12 mouse cellular contexts compared by ENCODE assay signal in the genomic region with DNA sequence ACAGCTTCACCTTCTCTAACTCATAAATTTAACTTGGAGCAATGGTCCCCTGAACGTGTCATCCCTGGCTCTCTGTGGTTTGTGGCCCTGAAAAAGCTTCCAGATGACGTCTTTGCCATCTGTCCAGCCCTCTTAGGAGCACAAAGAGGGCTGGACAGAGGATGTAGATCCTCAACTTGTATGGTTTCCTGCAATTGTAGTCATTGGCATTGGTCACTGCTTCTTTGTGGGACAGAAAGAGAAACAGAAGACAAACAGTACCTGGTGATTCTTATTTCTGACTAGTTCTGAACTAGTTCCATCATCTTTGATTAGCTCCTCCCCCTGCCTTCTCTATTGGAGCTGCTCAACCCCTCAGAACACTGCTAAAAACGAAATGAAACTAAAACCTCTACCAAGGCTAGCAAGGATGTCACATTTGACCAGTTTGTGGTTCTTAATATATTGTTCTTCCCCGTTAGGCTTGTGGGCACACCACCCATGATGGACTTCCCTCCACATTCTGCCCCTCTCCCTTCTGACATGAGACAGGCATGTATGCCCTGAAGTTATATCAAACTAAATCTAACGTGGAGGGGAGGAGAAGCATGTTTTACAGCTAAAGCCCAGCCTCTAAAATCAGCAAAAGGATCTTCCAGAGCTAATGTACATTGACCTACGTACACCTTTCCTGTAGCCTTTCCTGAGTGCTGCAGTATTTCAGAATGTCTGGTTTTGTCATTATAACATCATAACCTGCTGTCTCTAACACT. TPM values are rescaled to one million over a fixed set of nuclear protein-coding genes. Genes with fewer than 3 reads are reported as not detected.
DNase-seq lines count a peak whose midpoint lies in the region; ATAC-seq and TF ChIP-seq lines count a peak whose summit lies in the region.
"Had no signal": no experiment of that assay in that cellular context is flagged by ENCODE, and none has a peak within 500 bp of the region (broad histone marks: within the 10 kb centered on the region; RNA-seq: fewer than 3 reads in every experiment).

No protein-coding gene starts in this region.

- ATAC-seq in liver, embryonic 14.5 days (ENCODE audit: insufficient read depth) = peak; percentile 26; the same call in 1 of the 2 replicates
- ATAC-seq in hindbrain, embryonic 11.5 days (ENCODE audit: low FRiP score) = no peak

- peaks cover 8 to 18% of the 10 kb centered on the region in 2 experiments for H3K4me1 ChIP-seq in liver, embryonic 14.5 days (replicated peaks; ENCODE audit: control insufficient read depth in 2 of 2, insufficient read depth in 2 of 2, low read length in 1 of 2)
- no peaks in the 10 kb centered on the region for H3K4me1 ChIP-seq in hindbrain, embryonic 11.5 days (replicated peaks; ENCODE audit: control insufficient read depth, insufficient read depth, low read length)
- H3K4me1 ChIP-seq: forebrain, embryonic 10.5 days; neural tube, embryonic 13.5 days had no signal

- H3K9me3 ChIP-seq in liver, embryonic 14.5 days (ENCODE audit: control insufficient read depth, low read length) = no peaks in the 10 kb centered on the region
- no peaks in the 10 kb centered on the region for H3K9me3 ChIP-seq in hindbrain, embryonic 11.5 days (ENCODE audit: control insufficient read depth, low read length)
- H3K9me3 ChIP-seq: forebrain, embryonic 10.5 days; neural tube, embryonic 13.5 days had no signal

- peak overlapping the region in 1 of 2 experiments; percentile 35; a peak in 2 of 4 replicates for H3K4me3 ChIP-seq in liver, embryonic 14.5 days (ENCODE audit: insufficient read depth in 1 of 2, low read depth in 2 of 2, low read length in 2 of 2)
- no peak overlapping the region for H3K4me3 ChIP-seq in hindbrain, embryonic 11.5 days (ENCODE audit: low read depth, low read length)
- H3K4me3 ChIP-seq: forebrain, embryonic 10.5 days; neural tube, embryonic 13.5 days had no signal

- no peaks in the 10 kb centered on the region for H3K36me3 ChIP-seq in liver, embryonic 14.5 days (replicated peaks; ENCODE audit: control insufficient read depth, insufficient read depth, low read depth)
- H3K36me3 ChIP-seq in hindbrain, embryonic 11.5 days (ENCODE audit: control insufficient read depth, insufficient read depth, low read length) = no peaks in the 10 kb centered on the region
- H3K36me3 ChIP-seq: forebrain, embryonic 10.5 days; neural tube, embryonic 13.5 days had no signal

- no peaks in the 10 kb centered on the region for H3K27me3 ChIP-seq in liver, embryonic 14.5 days (ENCODE audit: control insufficient read depth, insufficient read depth, low read length)
- H3K27me3 ChIP-seq in hindbrain, embryonic 11.5 days (ENCODE audit: control insufficient read depth, insufficient read depth, low read length) = no peaks in the 10 kb centered on the region
- H3K27me3 ChIP-seq: neural tube, embryonic 13.5 days had no signal

- WGBS in liver, embryonic 14.5 days (ENCODE audit: insufficient replicate concordance) = 20% methylated on average over 6 of the region's 6 CpGs
- 69% methylated on average over 6 of the region's 6 CpGs for WGBS in hindbrain, embryonic 11.5 days

- no peak overlapping the region for H3K27ac ChIP-seq in liver, embryonic 14.5 days
- H3K27ac ChIP-seq in hindbrain, embryonic 11.5 days (ENCODE audit: low read depth, low read length) = no peak overlapping the region
- H3K27ac ChIP-seq: forebrain, embryonic 10.5 days; neural tube, embryonic 13.5 days had no signal

- DNase-seq in spleen, postnatal 36 days (ENCODE audit: low spot score in 2 of 2) = peak; percentile 36 to 55
- no peak for DNase-seq in spleen, postnatal 14 days (ENCODE audit: low spot score in 2 of 2)
- peak; percentile 49 for DNase-seq in adrenal gland, postnatal 14 days
- DNase-seq in liver, embryonic 14.5 days (ENCODE audit: low read depth in 3 of 3, low spot score in 3 of 3) = no peak
- DNase-seq in hindbrain, embryonic 11.5 days (ENCODE audit: low spot score) = no peak
- no peak for DNase-seq in ovary, postnatal 10 days (ENCODE audit: low spot score)
- DNase-seq in ovary, postnatal 14 days (ENCODE audit: low spot score) = no peak
- DNase-seq: kidney, adult 18-20 months; layer of hippocampus, adult 9-11 months; lung, embryonic 14.5 days had no signal

- TF ChIP-seq EP300 in liver, embryonic 14.5 days (IDR thresholded peaks at IDR 0.05; ENCODE audit: low read depth) = no peak

- H3K9ac ChIP-seq in liver, embryonic 14.5 days (replicated peaks) = no peak overlapping the region; the same call in 1 of the 2 replicates
- H3K9ac ChIP-seq in hindbrain, embryonic 11.5 days (ENCODE audit: low read depth, low read length) = no peak overlapping the region
- H3K9ac ChIP-seq: lung, embryonic 14.5 days; neural tube, embryonic 13.5 days had no signal

- peak overlapping the region; percentile 49 for H3K4me2 ChIP-seq in liver, embryonic 14.5 days (ENCODE audit: low read depth)
- no peak overlapping the region for H3K4me2 ChIP-seq in hindbrain, embryonic 11.5 days (replicated peaks; ENCODE audit: low read depth, low read length)
- H3K4me2 ChIP-seq: lung, embryonic 14.5 days; neural tube, embryonic 13.5 days had no signal

- no peak for TF ChIP-seq CTCF in liver, embryonic 14.5 days (IDR thresholded peaks at IDR 0.05; ENCODE audit: low read depth)

RNA-seq across cellular contexts. Expression of gene Rtn4, which starts 45.0 kb away (rescaled TPM):
- 304 and 307 TPM in 2 replicates for total RNA-seq in adrenal gland, postnatal 14 days (2021)
- polyA plus RNA-seq in liver, embryonic 14.5 days (2012; rRNA removed) = 14.0 and 21.4 TPM in 2 replicates
- polyA plus RNA-seq in liver, embryonic 14.5 days (2014; fragmentation: Nextera tagmentation; extraction: Ambion mirVana) = 10.2 and 11.5 TPM in 2 replicates
- 73.7 and 83.9 TPM in 2 replicates for polyA plus RNA-seq in hindbrain, embryonic 11.5 days (2014; fragmentation: Nextera tagmentation; extraction: Ambion mirVana)

Comparison
In these comparisons a context has a peak if more than half of its experiments do, and no peak if none do; other contexts are left out.
1. DNase-seq: peak in spleen, postnatal 36 days (2 of 2) and adrenal gland, postnatal 14 days (single experiment); none in spleen, postnatal 14 days (0 of 2), liver, embryonic 14.5 days (0 of 3), hindbrain, embryonic 11.5 days (single experiment), ovary, postnatal 10 days (single experiment) and ovary, postnatal 14 days (single experiment).